Mouse (Mus musculus): ENCODE results near the gene Fkbp5. TPM values are rescaled to one million over a fixed set of nuclear protein-coding genes. Genes with fewer than 3 reads are reported as not detected.

Gene Fkbp5
- polyA plus RNA-seq, 1 experiment from 2014 or later, result 35.0 TPM

GRCm38 (mm10) chr17:28374494-28374893 lies 142.8 kb downstream of the Fkbp5 start:
- Histone ChIP-seq H3K4me1 (peaks cover 17% of the 10 kb centered on the region), H3K36me3 (no peaks in the 10 kb centered on the region), H3K9ac (0 out of 2 replicates have a peak overlapping the region, but pooled peaks have one; percentile 8), H3K4me2 (peak overlapping the region; percentile 45), H3K9me3 (replicated peaks) (no peaks in the 10 kb centered on the region), H3K27me3 (peaks cover 32% of the 10 kb centered on the region), H3K27ac (no peak overlapping the region), H3K4me3 (replicated peaks) (no peak overlapping the region)
- 14% methylated on average over 16 of the region's 16 CpGs for WGBS
- 0 out of 2 replicates have a peak, but pooled peaks have one; percentile 20 for ATAC-seq (replicated peaks; ENCODE audit: low FRiP score)

DNA sequence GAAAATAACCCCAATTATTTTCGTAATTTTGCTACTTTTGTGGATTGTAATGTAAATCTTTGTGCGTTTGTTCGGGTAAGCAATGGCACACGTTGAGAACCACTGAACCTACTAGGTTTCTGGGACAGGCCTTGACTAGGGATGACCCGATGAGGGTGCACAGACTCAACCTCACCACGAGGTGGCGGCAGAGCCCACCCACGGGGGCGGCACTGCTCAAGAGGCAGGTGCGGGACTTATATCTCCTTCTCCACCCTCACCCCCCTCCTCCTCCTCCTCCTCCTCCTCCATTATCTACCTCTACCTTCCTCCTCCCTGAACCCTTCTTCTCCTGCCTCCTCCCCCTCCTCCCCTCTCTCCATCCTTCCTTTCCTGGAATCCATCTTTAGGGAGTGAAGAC lies 143.5 kb downstream of the Fkbp5 start:
- WGBS, result 15% methylated on average over 10 of the region's 10 CpGs
- Histone ChIP-seq H3K4me1 (peaks cover 17% of the 10 kb centered on the region), H3K9ac (no peak overlapping the region), H3K4me2 (0 out of 2 replicates have a peak overlapping the region, but pooled peaks have one; percentile 45), H3K4me3 (replicated peaks) (no peak overlapping the region), H3K9me3 (replicated peaks) (no peaks in the 10 kb centered on the region), H3K27ac (no peak overlapping the region), H3K36me3 (no peaks in the 10 kb centered on the region), H3K27me3 (peaks cover 32% of the 10 kb centered on the region)
- 0 out of 2 replicates have a peak, but pooled peaks have one; percentile 35 for ATAC-seq (replicated peaks; ENCODE audit: low FRiP score)

DNA sequence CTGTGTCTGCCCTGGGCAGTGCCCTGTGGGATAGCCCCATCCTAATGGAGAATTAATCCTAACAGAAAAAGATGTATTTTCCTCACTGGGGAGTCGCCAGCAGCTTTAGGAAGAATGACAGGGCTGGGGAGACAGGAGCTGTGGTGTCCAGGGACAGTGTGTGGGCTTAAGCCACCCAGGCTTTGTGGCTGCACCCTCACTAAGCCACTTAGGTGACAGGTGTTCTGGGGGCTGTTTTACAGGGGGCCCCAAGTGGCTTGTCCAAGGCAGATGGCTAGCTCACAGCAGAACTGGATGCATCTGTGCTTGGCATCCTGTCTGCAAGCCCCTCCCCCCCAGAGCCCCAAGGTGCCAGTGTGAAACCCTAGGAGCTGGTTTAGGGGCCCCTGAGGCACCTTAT lies 145.4 kb downstream of the Fkbp5 start:
- H3K4me1 ChIP-seq, result peaks cover 22% of the 10 kb centered on the region
- no peak overlapping the region for H3K4me2 ChIP-seq
- peaks cover 24% of the 10 kb centered on the region for H3K27me3 ChIP-seq
- H3K27ac ChIP-seq, result no peak overlapping the region
- 74% methylated on average over 1 of the region's 1 CpGs for WGBS
- no peaks in the 10 kb centered on the region for H3K36me3 ChIP-seq
- H3K9me3 ChIP-seq (replicated peaks), result no peaks in the 10 kb centered on the region
- no peak for ATAC-seq (replicated peaks; ENCODE audit: low FRiP score)
- H3K4me3 ChIP-seq (replicated peaks), result no peak overlapping the region
- no peak overlapping the region for H3K9ac ChIP-seq

DNA sequence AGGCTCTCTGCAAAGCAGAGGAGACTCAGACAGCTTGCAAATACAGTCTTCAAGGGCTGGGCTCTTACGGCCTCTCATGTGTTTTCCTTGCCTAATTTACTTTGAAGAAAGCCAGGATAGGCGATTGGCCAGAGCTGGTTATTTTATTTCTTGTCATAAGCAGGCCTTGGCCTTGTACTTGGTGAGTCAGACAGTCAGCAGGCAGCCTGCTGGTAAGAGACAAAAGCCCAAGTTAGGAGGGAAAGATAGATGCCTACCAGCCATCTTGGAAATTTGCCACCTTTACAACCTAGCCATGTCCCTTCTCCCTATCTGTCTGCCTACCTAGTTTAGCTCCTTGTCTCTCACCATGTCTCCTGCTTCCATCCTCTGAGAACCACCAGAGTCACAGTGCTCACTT lies 146.0 kb downstream of the Fkbp5 start:
- H3K27me3 ChIP-seq, result peaks cover 24% of the 10 kb centered on the region
- no peak overlapping the region for H3K27ac ChIP-seq
- H3K4me1 ChIP-seq, result peaks cover 22% of the 10 kb centered on the region
- 71% methylated on average over 2 of the region's 2 CpGs for WGBS
- no peaks in the 10 kb centered on the region for H3K36me3 ChIP-seq
- H3K4me3 ChIP-seq (replicated peaks), result no peak overlapping the region
- no peak overlapping the region for H3K4me2 ChIP-seq
- ATAC-seq (replicated peaks; ENCODE audit: low FRiP score), result no peak
- H3K9ac ChIP-seq, result no peak overlapping the region
- H3K9me3 ChIP-seq (replicated peaks), result no peaks in the 10 kb centered on the region

- H3K4me3 ChIP-seq (replicated peaks), result no peak overlapping the region
- no peak overlapping the region for H3K27ac ChIP-seq
- H3K27me3 ChIP-seq, result peaks cover 23% of the 10 kb centered on the region
- WGBS, result 70% methylated on average over 5 of the region's 5 CpGs
- H3K4me2 ChIP-seq, result no peak overlapping the region
- H3K36me3 ChIP-seq, result no peaks in the 10 kb centered on the region
- no peak for ATAC-seq (replicated peaks; ENCODE audit: low FRiP score)
- no peaks in the 10 kb centered on the region for H3K9me3 ChIP-seq (replicated peaks)
- no peak overlapping the region for H3K9ac ChIP-seq
- H3K4me1 ChIP-seq, result peaks cover 17% of the 10 kb centered on the region
Measured at GRCm38 (mm10) chr17:28369056-28369455, 148.3 kb downstream of the Fkbp5 start.

- H3K9ac ChIP-seq, result no peak overlapping the region
- no peak; the same call in 1 of the 2 replicates for ATAC-seq (replicated peaks; ENCODE audit: low FRiP score)
Measured at GRCm38 (mm10) chr17:28368449-28368848, 148.9 kb downstream of the Fkbp5 start.

DNA sequence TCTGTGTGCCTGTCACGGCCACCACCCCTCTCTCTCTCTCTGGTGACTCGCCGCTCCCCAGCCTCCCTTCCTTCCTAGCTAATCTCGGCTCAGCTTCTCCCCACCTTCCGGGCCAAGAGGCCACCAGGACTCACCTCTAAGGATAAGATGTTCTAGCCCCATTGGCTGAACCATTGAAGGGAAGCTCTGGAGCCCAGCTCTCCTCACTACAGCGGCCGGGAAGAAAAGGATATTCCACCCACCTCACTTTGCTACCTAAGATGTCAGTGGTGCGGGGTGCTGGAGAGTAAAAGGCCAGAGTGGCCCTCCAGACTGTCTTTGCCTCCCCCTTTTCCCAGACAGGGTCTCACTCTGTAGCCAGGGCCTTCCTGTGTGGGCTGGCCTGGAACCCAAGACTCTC lies 152.2 kb downstream of the Fkbp5 start, which contains the start of gene Tulp1:
Tulp1 (minus strand) TSS at position 101 of the 400 bp plus-strand sequence.
- peak within 1 kb of the TSS; percentile 35 for H3K4me3 ChIP-seq (replicated peaks)
- peak within 1 kb of the TSS; percentile 67 for H3K4me2 ChIP-seq
- no peak within 1 kb of the TSS for H3K27ac ChIP-seq
- ATAC-seq (replicated peaks; ENCODE audit: low FRiP score), result no peak
- H3K36me3 ChIP-seq, result no peaks in the 10 kb centered on the region
- H3K27me3 ChIP-seq, result peaks cover 51% of the 10 kb centered on the region
- peaks cover 50% of the 10 kb centered on the region for H3K4me1 ChIP-seq
- H3K9me3 ChIP-seq (replicated peaks), result no peaks in the 10 kb centered on the region
- 35% methylated on average over 8 of the region's 8 CpGs for WGBS
- peak within 1 kb of the TSS; percentile 32 for H3K9ac ChIP-seq

More at GRCm38 (mm10) chr17:28368449-28368848, 148.9 kb downstream of the Fkbp5 start:
- WGBS, result 6% methylated on average over 13 of the region's 13 CpGs
- Histone ChIP-seq H3K9me3 (replicated peaks) (no peaks in the 10 kb centered on the region), H3K4me2 (no peak overlapping the region), H3K36me3 (no peaks in the 10 kb centered on the region), H3K27me3 (peaks cover 26% of the 10 kb centered on the region), H3K4me1 (peaks cover 22% of the 10 kb centered on the region), H3K4me3 (replicated peaks) (no peak overlapping the region), H3K27ac (no peak overlapping the region)

GRCm38 (mm10) chr17:28363507-28363906 lies 153.8 kb downstream of the Fkbp5 start:
- Histone ChIP-seq H3K9ac (peak overlapping the region; percentile 34; the same call in 1 of the 2 replicates), H3K27me3 (peaks cover 57% of the 10 kb centered on the region), H3K36me3 (no peaks in the 10 kb centered on the region), H3K4me1 (peaks cover 54% of the 10 kb centered on the region), H3K4me2 (peak overlapping the region; percentile 67), H3K9me3 (replicated peaks) (no peaks in the 10 kb centered on the region), H3K4me3 (replicated peaks) (peak overlapping the region; percentile 36; the same call in 1 of the 2 replicates), H3K27ac (no peak overlapping the region)
- 17% methylated on average over 6 of the region's 6 CpGs for WGBS
- ATAC-seq (replicated peaks; ENCODE audit: low FRiP score), result no peak

GRCm38 (mm10) chr17:28362653-28363292 lies 154.6 kb downstream of the Fkbp5 start:
- H3K9ac ChIP-seq, result peak overlapping the region; percentile 34
- no peaks in the 10 kb centered on the region for H3K36me3 ChIP-seq
- WGBS, result 3% methylated on average over 22 of the region's 25 CpGs
- no peak overlapping the region for H3K27ac ChIP-seq
- no peaks in the 10 kb centered on the region for H3K9me3 ChIP-seq (replicated peaks)
- H3K4me2 ChIP-seq, result peak overlapping the region; percentile 57
- H3K4me3 ChIP-seq (replicated peaks), result peak overlapping the region; percentile 36
- ATAC-seq (replicated peaks; ENCODE audit: low FRiP score), result no peak
- peaks cover 62% of the 10 kb centered on the region for H3K27me3 ChIP-seq
- peaks cover 53% of the 10 kb centered on the region for H3K4me1 ChIP-seq

GRCm38 (mm10) chr17:28361921-28362652 lies 155.2 kb downstream of the Fkbp5 start:
- WGBS, result 26% methylated on average over 11 of the region's 11 CpGs
- Histone ChIP-seq H3K27me3 (peaks cover 62% of the 10 kb centered on the region), H3K4me1 (peaks cover 53% of the 10 kb centered on the region), H3K4me2 (peak overlapping the region; percentile 57), H3K9ac (peak overlapping the region; percentile 34), H3K27ac (no peak overlapping the region), H3K4me3 (replicated peaks) (peak overlapping the region; percentile 36), H3K9me3 (replicated peaks) (no peaks in the 10 kb centered on the region), H3K36me3 (no peaks in the 10 kb centered on the region)
- no peak for ATAC-seq (replicated peaks; ENCODE audit: low FRiP score)

DNA sequence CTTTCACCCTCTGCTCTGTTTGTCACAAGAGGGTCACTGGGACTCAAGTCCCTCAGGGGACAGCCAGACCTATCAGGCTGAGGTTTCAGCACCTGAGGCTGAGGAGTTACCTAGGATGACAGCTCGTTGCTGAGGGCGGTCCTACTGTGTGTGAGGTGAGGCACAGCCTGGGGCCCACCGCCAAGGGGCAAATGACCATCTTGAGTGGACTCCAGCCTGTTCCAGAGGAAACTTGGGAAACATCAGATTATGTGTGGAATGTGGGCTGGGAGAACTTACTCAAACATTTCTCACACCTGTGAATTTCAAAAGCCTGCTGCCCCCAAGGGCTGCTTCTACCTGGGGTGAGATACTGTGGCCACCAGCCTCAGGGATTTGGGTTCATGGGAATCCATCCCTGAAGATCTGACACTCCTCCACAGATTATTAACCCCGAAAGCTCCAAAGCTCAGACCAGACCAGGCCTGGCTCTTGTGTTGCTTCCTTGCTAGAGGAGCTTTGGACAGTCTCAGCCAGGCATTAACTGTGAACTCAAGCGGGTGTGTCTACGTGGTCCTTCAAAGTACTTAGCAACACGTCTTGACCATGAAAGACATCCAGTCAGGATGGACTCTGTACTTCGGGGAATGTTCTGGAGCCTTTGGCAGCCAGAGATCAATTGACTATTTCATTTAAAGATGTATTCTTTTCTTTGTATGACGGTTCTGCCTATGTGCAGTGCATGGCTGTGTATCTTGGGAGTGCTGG lies 156.6 kb downstream of the Fkbp5 start:
- no peak overlapping the region for H3K27ac ChIP-seq
- peaks cover 57% of the 10 kb centered on the region for H3K27me3 ChIP-seq
- no peak for ATAC-seq (replicated peaks; ENCODE audit: low FRiP score)
- no peak overlapping the region for H3K4me3 ChIP-seq (replicated peaks)
- peaks cover 53% of the 10 kb centered on the region for H3K4me1 ChIP-seq
- no peak overlapping the region for H3K9ac ChIP-seq
- no peak overlapping the region for H3K4me2 ChIP-seq
- H3K9me3 ChIP-seq (replicated peaks), result no peaks in the 10 kb centered on the region
- WGBS, result 76% methylated on average over 9 of the region's 9 CpGs
- no peaks in the 10 kb centered on the region for H3K36me3 ChIP-seq
